Comparison of ENCODE assay signal across 8 mouse cellular contexts in the genomic region with DNA sequence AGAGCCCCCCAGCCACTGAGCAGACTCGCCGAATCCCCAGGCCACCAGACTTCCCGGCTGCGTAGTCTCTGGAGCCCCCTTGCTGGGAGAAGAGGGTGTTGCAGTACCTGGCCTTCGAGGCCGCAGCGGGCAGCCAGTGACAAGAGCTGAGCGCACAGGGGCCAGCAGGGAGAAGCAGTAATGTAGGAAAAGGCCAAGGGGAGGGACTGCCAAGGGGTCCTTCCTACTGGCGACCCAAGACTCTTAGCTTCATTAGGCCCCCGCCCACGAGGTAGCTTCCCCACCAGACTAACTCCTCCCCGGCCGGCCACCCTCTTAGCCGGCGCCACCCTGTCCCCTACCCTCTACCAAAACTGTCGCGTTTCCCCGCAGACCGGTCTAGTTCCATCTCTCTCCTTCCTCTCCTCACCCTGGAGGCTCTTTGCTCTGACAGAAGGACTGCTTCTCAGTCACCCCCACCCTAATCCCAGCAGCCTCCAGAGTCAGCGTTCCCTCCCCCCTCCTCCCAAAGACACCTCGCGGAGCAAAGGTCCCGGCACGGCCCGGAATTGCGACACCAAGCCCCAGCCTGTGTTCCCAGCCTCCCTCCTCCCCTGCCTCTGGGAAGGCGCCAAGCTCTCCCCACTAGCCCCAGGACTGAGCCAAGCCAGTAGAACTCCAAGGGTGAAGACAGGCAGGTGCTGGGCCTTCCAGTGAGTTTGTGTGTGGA. TPM values are rescaled to one million over a fixed set of nuclear protein-coding genes. Genes with fewer than 3 reads are reported as not detected.
DNase-seq lines count a peak whose midpoint lies in the region; ATAC-seq and TF ChIP-seq lines count a peak whose summit lies in the region.

No protein-coding gene starts in this region.

- peak; percentile 72 for TF ChIP-seq CTCF in ES-Bruce4 (IDR thresholded peaks at IDR 0.05; ENCODE audit: low read depth, low read length)

- peak; percentile 92 for ATAC-seq in embryonic facial prominence, embryonic 14.5 days (ENCODE audit: low read depth)
- ATAC-seq in heart, embryonic 12.5 days (ENCODE audit: insufficient number of reproducible peaks, low FRiP score): peak; percentile 82
- ATAC-seq in kidney, embryonic 15.5 days (replicated peaks; ENCODE audit: low FRiP score): peak; percentile 89

- TF ChIP-seq EP300 in ES-Bruce4 (IDR thresholded peaks at IDR 0.05; ENCODE audit: insufficient read depth, low read depth, low read length): no peak

- no peaks in the 10 kb centered on the region for H3K27me3 ChIP-seq in ES-Bruce4 (ENCODE audit: control insufficient read depth, insufficient read depth, low read length, poor library complexity, severe bottlenecking)
- no peaks in the 10 kb centered on the region for H3K27me3 ChIP-seq in embryonic facial prominence, embryonic 14.5 days (replicated peaks; ENCODE audit: control insufficient read depth, insufficient read depth, low read length)
- no peaks in the 10 kb centered on the region for H3K27me3 ChIP-seq in heart, embryonic 12.5 days (replicated peaks)
- no peaks in the 10 kb centered on the region; the same call in 1 of the 2 replicates for H3K27me3 ChIP-seq in kidney, embryonic 15.5 days

- DNase-seq in adrenal gland, postnatal 14 days: peak; percentile 92
- DNase-seq in embryonic facial prominence, embryonic 14.5 days (ENCODE audit: low spot score): peak; percentile 74
- peak; percentile 91 for DNase-seq in lung, postnatal 25 days (ENCODE audit: low spot score)
- DNase-seq in retina, embryonic 14.5 days (ENCODE audit: low spot score): peak; percentile 80
- no peak for DNase-seq in frontal cortex, postnatal 36 days (ENCODE audit: low spot score in 2 of 2)

- WGBS in embryonic facial prominence, embryonic 14.5 days: 3% methylated on average over 25 of the region's 27 CpGs
- WGBS in heart, embryonic 12.5 days: 1% methylated on average over 27 of the region's 27 CpGs
- 1% methylated on average over 27 of the region's 27 CpGs for WGBS in kidney, embryonic 15.5 days

- H3K4me2 ChIP-seq in embryonic facial prominence, embryonic 14.5 days (ENCODE audit: low read depth, low read length): peak overlapping the region; percentile 66
- peak overlapping the region; percentile 76 for H3K4me2 ChIP-seq in heart, embryonic 12.5 days
- peak overlapping the region; percentile 84 for H3K4me2 ChIP-seq in kidney, embryonic 15.5 days

- H3K36me3 ChIP-seq in ES-Bruce4 (ENCODE audit: control insufficient read depth, insufficient read depth, low read length, poor library complexity, severe bottlenecking): no peaks in the 10 kb centered on the region
- no peaks in the 10 kb centered on the region for H3K36me3 ChIP-seq in embryonic facial prominence, embryonic 14.5 days (ENCODE audit: control insufficient read depth, insufficient read depth, low read length)
- no peaks in the 10 kb centered on the region for H3K36me3 ChIP-seq in heart, embryonic 12.5 days
- H3K36me3 ChIP-seq in kidney, embryonic 15.5 days: no peaks in the 10 kb centered on the region

- no peaks in the 10 kb centered on the region for H3K4me1 ChIP-seq in ES-Bruce4 (ENCODE audit: control insufficient read depth, insufficient read depth, low read length)
- peaks cover 4% of the 10 kb centered on the region; the same call in 1 of the 2 replicates for H3K4me1 ChIP-seq in embryonic facial prominence, embryonic 14.5 days (ENCODE audit: control insufficient read depth, insufficient read depth, low read length)
- peaks cover 8% of the 10 kb centered on the region for H3K4me1 ChIP-seq in heart, embryonic 12.5 days (replicated peaks)
- H3K4me1 ChIP-seq in kidney, embryonic 15.5 days: peaks cover 19% of the 10 kb centered on the region

- no peak for TF ChIP-seq POLR2A in ES-Bruce4 (IDR thresholded peaks at IDR 0.05; ENCODE audit: insufficient read depth, low read length)

- no peak overlapping the region for H3K27ac ChIP-seq in ES-Bruce4 (ENCODE audit: insufficient read depth, low read length)
- H3K27ac ChIP-seq in embryonic facial prominence, embryonic 14.5 days (replicated peaks; ENCODE audit: low read depth, low read length): no peak overlapping the region
- no peak overlapping the region for H3K27ac ChIP-seq in heart, embryonic 12.5 days (ENCODE audit: poor library complexity, severe bottlenecking)
- H3K27ac ChIP-seq in kidney, embryonic 15.5 days: peak overlapping the region; percentile 58

- peak overlapping the region; percentile 55 for H3K9ac ChIP-seq in ES-Bruce4 (ENCODE audit: low read depth, poor library complexity, severe bottlenecking)
- H3K9ac ChIP-seq in embryonic facial prominence, embryonic 14.5 days (ENCODE audit: low read depth, low read length): peak overlapping the region; percentile 57
- peak overlapping the region; percentile 67 for H3K9ac ChIP-seq in heart, embryonic 12.5 days
- H3K9ac ChIP-seq in kidney, embryonic 15.5 days: peak overlapping the region; percentile 38

- H3K4me3 ChIP-seq in ES-Bruce4 (ENCODE audit: low read depth, low read length): peak overlapping the region; percentile 60
- H3K4me3 ChIP-seq in embryonic facial prominence, embryonic 14.5 days (ENCODE audit: low read depth, low read length): peak overlapping the region; percentile 36
- H3K4me3 ChIP-seq in heart, embryonic 12.5 days: peak overlapping the region; percentile 40
- peak overlapping the region; percentile 45 for H3K4me3 ChIP-seq in kidney, embryonic 15.5 days (replicated peaks)

- no peaks in the 10 kb centered on the region for H3K9me3 ChIP-seq in ES-Bruce4 (replicated peaks; ENCODE audit: control insufficient read depth, insufficient read depth, low read length, poor library complexity, severe bottlenecking)
- H3K9me3 ChIP-seq in embryonic facial prominence, embryonic 14.5 days (ENCODE audit: control insufficient read depth, low read length): no peaks in the 10 kb centered on the region
- no peaks in the 10 kb centered on the region for H3K9me3 ChIP-seq in heart, embryonic 12.5 days (replicated peaks)
- no peaks in the 10 kb centered on the region for H3K9me3 ChIP-seq in kidney, embryonic 15.5 days (replicated peaks)

RNA-seq across cellular contexts. Expression of gene Nr1h3, which starts 7.9 kb away (rescaled TPM):
- not detected in 2 replicates for polyA plus RNA-seq in ES-Bruce4 (2011; ENCODE audit: insufficient read depth, insufficient read length, low read depth, missing spikeins)
- 41.7 and 45.0 TPM in 2 replicates for total RNA-seq in adrenal gland, postnatal 14 days (2021)
- 1.5 and 2.7 TPM in 2 replicates for polyA plus RNA-seq in embryonic facial prominence, embryonic 14.5 days (2014; fragmentation: Nextera tagmentation; extraction: Ambion mirVana)
- polyA plus RNA-seq in heart, embryonic 12.5 days (2016; fragmentation: Nextera tagmentation; extraction: Ambion mirVana): 1.2 and 2.5 TPM in 2 replicates
- polyA plus RNA-seq in kidney, embryonic 15.5 days (2015; fragmentation: Nextera tagmentation; extraction: Ambion mirVana): 2.2 and 3.3 TPM in 2 replicates

RNA-seq across cellular contexts. Expression of gene Acp2, which starts 7.9 kb away (rescaled TPM):
- 14.5 and 27.0 TPM in 2 replicates for polyA plus RNA-seq in ES-Bruce4 (2011; ENCODE audit: insufficient read depth, insufficient read length, low read depth, missing spikeins)
- 34.4 and 39.4 TPM in 2 replicates for total RNA-seq in adrenal gland, postnatal 14 days (2021)
- polyA plus RNA-seq in embryonic facial prominence, embryonic 14.5 days (2014; fragmentation: Nextera tagmentation; extraction: Ambion mirVana): 29.4 and 32.3 TPM in 2 replicates
- 18.2 and 22.3 TPM in 2 replicates for polyA plus RNA-seq in heart, embryonic 12.5 days (2016; fragmentation: Nextera tagmentation; extraction: Ambion mirVana)
- 27.1 and 27.3 TPM in 2 replicates for polyA plus RNA-seq in kidney, embryonic 15.5 days (2015; fragmentation: Nextera tagmentation; extraction: Ambion mirVana)

RNA-seq across cellular contexts. Expression of gene Madd, which starts 11.1 kb away (rescaled TPM):
- polyA plus RNA-seq in ES-Bruce4 (2011; ENCODE audit: insufficient read depth, insufficient read length, low read depth, missing spikeins): 3.7 and 7.3 TPM in 2 replicates
- 18.8 and 26.1 TPM in 2 replicates for total RNA-seq in adrenal gland, postnatal 14 days (2021)
- polyA plus RNA-seq in embryonic facial prominence, embryonic 14.5 days (2014; fragmentation: Nextera tagmentation; extraction: Ambion mirVana): 7.9 and 8.6 TPM in 2 replicates
- polyA plus RNA-seq in heart, embryonic 12.5 days (2016; fragmentation: Nextera tagmentation; extraction: Ambion mirVana): 6.5 and 7.7 TPM in 2 replicates
- polyA plus RNA-seq in kidney, embryonic 15.5 days (2015; fragmentation: Nextera tagmentation; extraction: Ambion mirVana): 6.8 and 10.1 TPM in 2 replicates

RNA-seq across cellular contexts. Expression of gene Ddb2, which starts 42.0 kb away (rescaled TPM):
- 19.3 and 22.3 TPM in 2 replicates for polyA plus RNA-seq in ES-Bruce4 (2011; ENCODE audit: insufficient read depth, insufficient read length, low read depth, missing spikeins)
- 10.0 and 12.1 TPM in 2 replicates for total RNA-seq in adrenal gland, postnatal 14 days (2021)
- 14.1 and 16.3 TPM in 2 replicates for polyA plus RNA-seq in embryonic facial prominence, embryonic 14.5 days (2014; fragmentation: Nextera tagmentation; extraction: Ambion mirVana)
- polyA plus RNA-seq in heart, embryonic 12.5 days (2016; fragmentation: Nextera tagmentation; extraction: Ambion mirVana): 7.5 and 7.7 TPM in 2 replicates
- 16.2 and 17.0 TPM in 2 replicates for polyA plus RNA-seq in kidney, embryonic 15.5 days (2015; fragmentation: Nextera tagmentation; extraction: Ambion mirVana)

Comparison
In these comparisons a context has a peak if more than half of its experiments do, and no peak if none do; other contexts are left out.
1. DNase-seq: peak in adrenal gland, postnatal 14 days (single experiment), embryonic facial prominence, embryonic 14.5 days (single experiment), lung, postnatal 25 days (single experiment) and retina, embryonic 14.5 days (single experiment); none in frontal cortex, postnatal 36 days (0 of 2).
2. Peak in every context shown above with its lines, with median percentiles within 50 percentile points of each other: H3K4me3 ChIP-seq, H3K9ac ChIP-seq, ATAC-seq and H3K4me2 ChIP-seq.